Mouse (Mus musculus) heart, adult 2 months (tissue): ENCODE results near the gene Creb1.

Experiments used
- CTCF ChIP-seq: fragments of 200-600 bp; IDR thresholded peaks from 2 replicates; pipeline ENCODE4 v1.8.1; 2022; ENCODE audit warnings: antibody characterized with exemption, mild to moderate bottlenecking, moderate library complexity
- EP300 ChIP-seq: fragments of 200-500 bp; IDR thresholded peaks from 2 replicates; pipeline ENCODE4 v1.6.1; 2011; ENCODE audit warnings: low read depth, low read length, control low read depth; ENCODE audit not compliant: insufficient read depth
- POLR2A ChIP-seq: fragments of 200-500 bp; IDR thresholded peaks from 2 replicates; pipeline ENCODE4 v1.6.1; 2011; ENCODE audit warnings: mild to moderate bottlenecking, low read depth, low read length, control low read depth; ENCODE audit not compliant: insufficient read depth

- no peak for TF ChIP-seq POLR2A
- TF ChIP-seq CTCF = no peak
- no peak for TF ChIP-seq EP300
Measured at GRCm38 (mm10) chr1:64488521-64489029, 43.9 kb upstream of the Creb1 start.
